Mouse (Mus musculus): ENCODE data around the gene St6galnac1. TPM values are rescaled to one million over a fixed set of nuclear protein-coding genes. Genes with fewer than 3 reads are reported as not detected.
"Not testable (repeated sequence)": the region's sequence is repeated elsewhere in the genome, so short reads cannot be mapped to it uniquely, and the experiment has no call there.

The St6galnac1 gene
- total RNA-seq, 2 experiments from 2014 or later = not detected

- H3K27ac ChIP-seq = no peak overlapping the region
- no peak for DNase-seq (ENCODE audit: low spot score in 2 of 2)
- H3K4me3 ChIP-seq = no peak overlapping the region
- TF ChIP-seq CTCF (conservative IDR thresholded peaks at IDR 0.05) = peak; percentile 71
These were observed 36.9 kb downstream of the St6galnac1 start for GRCm38 (mm10) chr11:116738411-116738810.

- DNase-seq (ENCODE audit: low spot score in 2 of 2) = no peak
- TF ChIP-seq CTCF (conservative IDR thresholded peaks at IDR 0.05) = no peak
- no peak overlapping the region for H3K27ac ChIP-seq
- no peak overlapping the region for H3K4me3 ChIP-seq
These were observed 42.8 kb downstream of the St6galnac1 start for GRCm38 (mm10) chr11:116732536-116732935.

- H3K27ac ChIP-seq; DNase-seq (ENCODE audit: low spot score in 2 of 2); H3K4me3 ChIP-seq: not testable (repeated sequence)
These were observed 44.2 kb downstream of the St6galnac1 start for GRCm38 (mm10) chr11:116731060-116731580.

- TF ChIP-seq CTCF (conservative IDR thresholded peaks at IDR 0.05) = no peak
- Histone ChIP-seq H3K4me3 (no peak overlapping the region), H3K27ac (no peak overlapping the region)
- no peak for DNase-seq (ENCODE audit: low spot score in 2 of 2)
These were observed 45.9 kb downstream of the St6galnac1 start for GRCm38 (mm10) chr11:116729276-116730008.

- no peak for DNase-seq (ENCODE audit: low spot score in 2 of 2)
- no peak for TF ChIP-seq CTCF (conservative IDR thresholded peaks at IDR 0.05)
- Histone ChIP-seq H3K27ac (no peak overlapping the region), H3K4me3 (no peak overlapping the region)
These were observed 49.2 kb downstream of the St6galnac1 start for GRCm38 (mm10) chr11:116726156-116726555.

GRCm38 (mm10) chr11:116725031-116725948 is 50.0 kb downstream of the St6galnac1 start:
- no peak for TF ChIP-seq CTCF (conservative IDR thresholded peaks at IDR 0.05)
- no peak overlapping the region for H3K4me3 ChIP-seq
- H3K27ac ChIP-seq = peak overlapping the region; percentile 43; the same call in 1 of the 2 replicates
- no peak for DNase-seq (ENCODE audit: low spot score in 2 of 2)

- DNase-seq (ENCODE audit: low spot score in 2 of 2) = no peak
- TF ChIP-seq CTCF (conservative IDR thresholded peaks at IDR 0.05) = no peak
- Histone ChIP-seq H3K4me3 (no peak overlapping the region), H3K27ac (no peak overlapping the region)
These were observed 52.2 kb downstream of the St6galnac1 start for GRCm38 (mm10) chr11:116723064-116723463.

- no peak for DNase-seq (ENCODE audit: low spot score in 2 of 2)
- peak overlapping the region; percentile 32; the same call in 1 of the 2 replicates for H3K27ac ChIP-seq
- no peak overlapping the region for H3K4me3 ChIP-seq
- no peak for TF ChIP-seq CTCF (conservative IDR thresholded peaks at IDR 0.05)
These were observed 53.6 kb downstream of the St6galnac1 start for GRCm38 (mm10) chr11:116721548-116722271.

- no peak overlapping the region for H3K4me3 ChIP-seq
- TF ChIP-seq CTCF (conservative IDR thresholded peaks at IDR 0.05) = no peak
- no peak overlapping the region for H3K27ac ChIP-seq
- DNase-seq (ENCODE audit: low spot score in 2 of 2) = no peak
These were observed 54.9 kb downstream of the St6galnac1 start for GRCm38 (mm10) chr11:116720319-116720865.

Other genes with a start within 250 kb of the St6galnac1 start
- 1 to 10 TPM; 1.6 to 1.9 TPM for gene Sphk1, start 244.6 kb downstream of the St6galnac1 start, total RNA-seq (2021)
- gene Ube2o, start 194.1 kb downstream of the St6galnac1 start, total RNA-seq (2021) = 100 to 1,000 TPM in 1 of 2 experiments, 10 to 100 TPM in 1; 93.7 to 101 TPM
- gene Aanat, start 189.1 kb downstream of the St6galnac1 start, total RNA-seq (2021) = 1 to 10 TPM in 1 of 2 experiments, under 1 TPM in 1; 0.27 to 1.2 TPM
- 1 to 10 TPM; 1.4 to 1.6 TPM for gene Rhbdf2, start 148.5 kb downstream of the St6galnac1 start, total RNA-seq (2021)
- gene Prcd, start 122.0 kb downstream of the St6galnac1 start, total RNA-seq (2021) = 1 to 10 TPM; 5.6 to 5.7 TPM
- 10 to 100 TPM; 71.9 to 73.5 TPM for gene Cygb, start 121.2 kb downstream of the St6galnac1 start, total RNA-seq (2021)
- gene Mxra7, start 52.5 kb upstream of the St6galnac1 start, total RNA-seq (2021) = 10 to 100 TPM; 20.0 to 23.4 TPM
- gene Mettl23, start 67.8 kb upstream of the St6galnac1 start, total RNA-seq (2021) = 10 to 100 TPM; 23.0 to 26.8 TPM
- 10 to 100 TPM; 26.2 to 32.2 TPM for gene Jmjd6, start 67.9 kb upstream of the St6galnac1 start, total RNA-seq (2021)
- 10 to 100 TPM; 41.0 to 41.6 TPM for gene Mfsd11, start 76.9 kb upstream of the St6galnac1 start, total RNA-seq (2021)
- gene Srsf2, start 77.6 kb upstream of the St6galnac1 start, total RNA-seq (2021) = 100 to 1,000 TPM; 163 to 180 TPM
- gene Mgat5b, start 143.4 kb upstream of the St6galnac1 start, total RNA-seq (2021) = 10 to 100 TPM; 51.0 to 51.2 TPM

Measured in layer of hippocampus, adult 2 months (tissue).